Mouse (Mus musculus) macrophage (primary cell): ENCODE data around the gene Phf14. TPM values are rescaled to one million over a fixed set of nuclear protein-coding genes. Genes with fewer than 3 reads are reported as not detected.
A peak's percentile ranks its signal among the peaks of the same experiment; 100 is the strongest.
"Not testable (repeated sequence)": the region's sequence is repeated elsewhere in the genome, so short reads cannot be mapped to it uniquely, and the experiment has no call there.

Experiments used
- H3K27ac ChIP-seq: fragments of 350-480 bp; formaldehyde crosslinking; 2 replicates; pipeline ENCODE4 v1.9.0; 2021
- H3K36me3 ChIP-seq: fragments of 350-480 bp; formaldehyde crosslinking; 2 replicates; pipeline ENCODE4 v1.9.0; 2021; ENCODE audit errors: inconsistent target
- H3K4me3 ChIP-seq: fragments of 350-480 bp; formaldehyde crosslinking; 2 replicates; pipeline ENCODE4 v1.9.0; 2021; ENCODE audit errors: inconsistent target
- H3K79me2 ChIP-seq: fragments of 350-480 bp; formaldehyde crosslinking; 2 replicates; pipeline ENCODE4 v1.9.0; 2021; ENCODE audit errors: inconsistent target
- WGBS: methylation state at CpG from one replicate; pipeline ENCODE4 v1.1.7; 2026; ENCODE audit warnings: inconsistent platforms; ENCODE audit not compliant: missing documents; 5-methylcytosine and 5-hydroxymethylcytosine counted together
- polyA plus RNA-seq: library from polyadenylated mRNA; stranded (reverse); fragments of 250-400 nt; gene quantifications from 3 replicates; pipeline ENCODE4 v1.2.4, GENCODE M21; 2018; ENCODE audit warnings: inconsistent platforms
- total RNA-seq, 78 experiments: library from RNA; depleted of rRNA; stranded (reverse); fragments of 250-400 nt; gene quantifications; 1 replicate in 9 of 78; 2 replicates in 24 of 78; 3 replicates in 43 of 78; 4 replicates in 2 of 78; pipeline ENCODE4 v1.2.4; 2018; ENCODE audit warnings: inconsistent platforms in 56 of 78

Gene Phf14
- 100 to 1,000 TPM in 16 of 26 experiments, 10 to 100 TPM in 10; 23.1 to 184 (median 135) TPM for total RNA-seq (2018; cell fraction: chromatin; rRNA removed)
- 10 to 100 TPM; 11.8 to 29.2 (median 22.4) TPM for total RNA-seq (2018; cell fraction: cytosol; rRNA removed)
- 100 to 1,000 TPM in 8 of 26 experiments, 10 to 100 TPM in 18; 19.1 to 137 (median 66.0) TPM for total RNA-seq (2018; cell fraction: nucleus; rRNA removed)
- polyA plus RNA-seq: 19.0 to 29.8 TPM (median 22.2 TPM) in 3 replicates

DNA sequence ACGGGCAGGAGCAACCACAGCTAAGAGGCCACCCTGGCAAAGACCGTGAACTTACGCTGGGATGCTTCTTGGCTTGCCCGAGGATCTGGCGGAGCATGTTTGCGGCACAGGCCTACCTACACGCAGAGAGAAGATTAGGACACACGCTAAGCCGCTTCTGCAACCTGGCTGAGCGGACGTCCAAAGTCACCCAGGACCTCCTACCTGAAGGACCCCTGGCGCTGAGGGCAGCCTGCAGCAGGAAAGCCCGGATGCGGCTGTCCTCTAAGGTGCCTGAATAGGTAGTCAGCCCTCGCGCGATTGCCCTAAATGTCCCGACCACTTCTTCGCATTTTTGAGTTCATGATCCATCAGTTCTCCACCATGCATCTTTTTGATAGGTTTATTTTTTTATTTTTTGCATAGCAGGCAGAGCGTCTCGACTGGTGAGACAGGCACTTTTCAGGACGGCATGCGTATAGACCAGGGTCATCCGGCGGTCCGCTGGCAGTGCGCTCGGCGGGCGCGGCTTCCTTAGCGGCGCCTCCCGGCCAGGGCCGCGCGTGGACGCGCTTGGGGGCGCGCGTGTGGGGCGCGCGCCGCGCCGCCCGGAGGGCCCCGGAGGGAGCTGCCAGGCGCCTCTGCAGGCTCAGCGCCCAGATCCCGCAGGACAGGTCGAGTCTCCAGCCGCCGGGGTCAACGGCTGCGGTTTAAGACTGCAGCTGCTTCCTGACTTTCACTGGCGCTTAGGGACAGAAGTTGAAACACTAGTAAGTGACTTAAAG, at the start of gene Phf14, which contains the start of gene Ndufa4:
Phf14 (plus strand) TSS at position 541 of the 764 bp plus-strand sequence.
Ndufa4 (minus strand) TSS at position 229 of the 764 bp plus-strand sequence.
- H3K27ac ChIP-seq: peak within 1 kb of the TSS; percentile 91
- peak within 1 kb of the TSS; percentile 84 for H3K4me3 ChIP-seq
- WGBS: under 1% methylated on average over 54 of the region's 59 CpGs
- H3K36me3 ChIP-seq: 0 out of 2 replicates have a peak, but pooled peaks cover 5% of the 10 kb centered on the region
- H3K79me2 ChIP-seq: peaks cover 48% of the 10 kb centered on the region

DNA sequence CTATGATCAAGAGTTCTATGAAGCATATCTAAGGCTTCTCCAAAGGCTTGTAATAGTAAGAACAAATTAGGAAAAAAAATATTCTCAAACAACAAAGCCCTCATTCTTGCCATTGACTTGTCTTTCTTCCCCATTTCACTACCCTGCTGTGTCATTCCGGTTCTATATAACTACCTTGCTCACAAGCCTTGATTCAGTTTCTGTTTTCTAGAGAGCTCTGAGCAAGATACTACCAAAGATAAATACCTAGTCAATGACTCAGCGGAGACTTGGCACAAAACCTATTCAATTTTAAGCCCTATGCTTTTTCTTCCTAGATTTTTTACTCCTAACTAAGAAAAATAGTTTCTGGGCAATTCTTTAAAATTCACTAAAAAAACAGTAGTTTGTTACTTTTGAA, 32.2 kb upstream of the Phf14 start:
- H3K36me3 ChIP-seq, H3K79me2 ChIP-seq, H3K4me3 ChIP-seq, H3K27ac ChIP-seq: not testable (repeated sequence)
- no CpG with 5 or more reads among the region's 2 CpGs for WGBS

DNA sequence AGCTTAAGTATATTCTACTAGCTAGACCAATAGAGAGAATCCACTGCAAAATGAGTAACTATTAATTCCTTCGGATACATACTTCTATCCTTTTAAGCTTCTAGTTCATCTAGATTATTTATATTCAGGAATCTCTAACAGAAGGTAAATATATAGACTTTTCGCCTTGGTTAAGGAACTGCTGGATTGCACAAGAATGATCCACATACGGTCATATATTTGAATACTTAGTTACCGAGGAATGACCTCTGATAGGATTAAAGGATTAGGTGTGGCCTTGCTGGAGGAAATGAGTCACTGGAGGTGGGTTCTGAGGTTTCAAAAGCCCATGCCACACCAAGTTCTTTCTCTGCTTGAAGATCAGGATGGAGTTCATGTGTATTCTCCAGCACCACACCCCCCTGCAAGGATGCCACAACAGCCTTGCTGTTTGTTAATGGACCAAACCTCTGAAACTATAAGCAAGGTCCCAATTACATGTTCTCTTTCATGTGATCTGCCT, 6.7 kb upstream of the Phf14 start:
- WGBS: 71% methylated on average over 4 of the region's 4 CpGs
- H3K36me3 ChIP-seq: peaks cover 24% of the 10 kb centered on the region; the same call in 1 of the 2 replicates
- H3K79me2 ChIP-seq: peaks cover 41% of the 10 kb centered on the region
- no peak overlapping the region for H3K4me3 ChIP-seq
- no peak overlapping the region for H3K27ac ChIP-seq

DNA sequence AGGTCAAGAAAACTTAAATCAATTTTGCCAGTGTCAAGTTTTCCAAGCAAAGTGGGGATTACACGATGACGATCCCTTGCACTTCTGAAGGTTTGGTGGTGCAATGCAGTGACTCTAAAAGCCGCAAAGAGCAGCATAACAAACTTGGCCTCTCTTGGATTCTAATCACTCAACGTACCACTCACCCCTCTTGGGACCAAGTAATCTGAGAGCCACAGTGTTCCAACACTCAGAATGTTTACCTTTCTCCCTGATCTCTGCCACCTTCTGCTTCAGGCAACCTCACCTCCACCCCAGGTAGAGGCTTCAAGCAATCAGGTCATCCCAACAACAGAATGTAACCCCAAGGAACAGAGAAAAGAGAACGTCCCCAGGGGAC, 730 bp upstream of the Phf14 start:
- Histone ChIP-seq H3K36me3 (0 out of 2 replicates have a peak, but pooled peaks cover 5% of the 10 kb centered on the region), H3K4me3 (peak overlapping the region; percentile 84), H3K79me2 (peaks cover 54% of the 10 kb centered on the region), H3K27ac (peak overlapping the region; percentile 91)
- 1% methylated on average over 5 of the region's 5 CpGs for WGBS

DNA sequence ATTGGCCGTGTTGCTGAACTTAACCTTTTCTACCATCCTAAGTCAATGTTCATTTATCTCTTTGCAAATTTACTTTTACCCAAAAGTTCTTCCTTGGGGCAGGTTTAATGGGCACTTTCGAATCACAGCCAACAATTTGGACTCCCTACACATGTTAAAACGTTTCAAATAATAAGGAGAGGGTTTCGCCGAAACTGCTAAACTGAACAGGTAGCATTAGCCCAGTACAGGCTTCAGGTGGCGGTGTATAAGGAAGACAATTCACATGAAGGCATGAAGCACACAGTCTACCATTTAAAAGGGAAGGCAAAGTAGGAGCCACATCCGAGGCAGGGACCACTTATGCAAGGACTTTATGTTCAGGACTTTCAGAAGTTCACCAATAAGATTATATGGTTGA, 561 bp downstream of the Phf14 start:
- Histone ChIP-seq H3K27ac (no peak overlapping the region), H3K4me3 (peak overlapping the region; percentile 51), H3K79me2 (peaks cover 41% of the 10 kb centered on the region), H3K36me3 (0 out of 2 replicates have a peak, but pooled peaks cover 5% of the 10 kb centered on the region)
- WGBS: 15% methylated on average over 7 of the region's 7 CpGs

DNA sequence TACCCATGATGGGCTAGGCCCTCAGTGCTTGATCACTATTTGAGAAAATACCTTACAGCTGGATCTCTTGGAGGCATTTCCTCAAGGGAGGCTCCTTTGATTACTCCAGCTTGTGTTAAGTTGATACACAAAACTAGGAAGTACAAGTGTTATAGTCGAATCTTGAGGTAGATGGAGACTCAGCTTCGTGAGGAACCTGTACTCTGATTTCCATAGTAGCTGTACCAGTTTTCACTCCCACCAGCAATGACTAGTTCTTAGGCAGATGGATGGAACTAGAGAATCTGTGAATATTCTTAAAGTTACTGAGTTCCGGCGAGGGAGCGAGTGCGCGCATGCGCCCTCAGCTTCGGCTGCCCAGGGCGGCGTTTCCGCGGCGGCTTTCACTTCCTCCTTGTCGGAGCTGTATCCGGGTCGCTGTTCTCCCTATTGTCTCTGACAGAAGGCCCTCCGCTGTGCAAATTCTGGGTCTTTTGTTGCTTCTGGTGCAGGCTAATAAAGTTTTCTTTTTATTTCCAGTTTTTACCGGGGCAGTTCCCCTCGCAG, 18.0 kb downstream of the Phf14 start:
- Histone ChIP-seq H3K36me3 (no peaks in the 10 kb centered on the region), H3K27ac (peak overlapping the region; percentile 54), H3K79me2 (peaks cover 40% of the 10 kb centered on the region), H3K4me3 (peak overlapping the region; percentile 76)
- WGBS: under 1% methylated on average over 18 of the region's 20 CpGs

DNA sequence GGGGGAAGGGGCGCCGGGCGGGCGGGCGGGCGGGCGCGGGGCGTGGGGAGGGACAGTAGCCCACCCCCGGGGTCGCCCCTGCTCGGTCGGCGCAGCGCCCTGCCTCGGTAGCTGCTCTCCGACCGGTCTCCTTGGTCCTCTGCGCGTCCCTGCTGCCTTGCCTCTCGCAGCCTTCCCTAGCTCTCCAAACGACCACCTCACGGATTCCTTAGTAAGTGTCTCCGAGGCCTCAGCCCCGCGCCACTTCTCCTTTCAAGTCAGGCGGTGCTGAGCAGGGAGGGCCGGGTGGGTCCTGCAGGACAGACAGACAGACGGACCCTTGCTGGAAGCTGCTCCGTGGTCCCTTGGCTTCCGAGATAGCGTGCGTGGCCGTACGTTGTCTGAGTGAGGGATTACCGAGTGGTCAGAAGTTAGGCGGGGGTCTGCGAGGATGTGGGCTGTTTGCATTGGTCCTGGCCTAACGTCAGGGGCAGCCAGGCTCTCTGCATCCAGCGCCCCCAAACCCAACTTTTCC, 18.5 kb downstream of the Phf14 start:
- Histone ChIP-seq H3K27ac (peak overlapping the region; percentile 54), H3K4me3 (peak overlapping the region; percentile 76), H3K36me3 (no peaks in the 10 kb centered on the region), H3K79me2 (peaks cover 46% of the 10 kb centered on the region)
- under 1% methylated on average over 39 of the region's 40 CpGs for WGBS

DNA sequence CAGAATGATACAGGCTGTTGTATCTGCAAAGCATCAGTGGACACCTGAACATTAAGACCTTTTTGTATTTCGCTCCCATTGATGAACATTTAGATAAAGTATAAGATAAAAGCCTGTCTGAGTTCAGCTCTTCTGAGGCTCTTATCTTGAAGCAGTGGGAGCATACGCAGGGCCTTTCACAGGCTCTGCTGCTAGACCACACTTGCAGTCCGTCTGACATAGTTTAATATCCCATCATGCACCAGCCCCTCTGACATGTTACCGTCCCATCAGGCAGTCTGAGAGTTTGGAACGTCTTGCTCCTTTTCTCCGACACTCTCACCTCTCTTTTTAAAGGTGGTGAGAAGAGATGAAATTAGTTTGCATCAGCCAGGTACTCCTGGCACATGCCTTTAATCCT, 19.9 kb downstream of the Phf14 start:
- Histone ChIP-seq H3K79me2 (peaks cover 59% of the 10 kb centered on the region), H3K4me3 (no peak overlapping the region), H3K27ac (no peak overlapping the region), H3K36me3 (no peaks in the 10 kb centered on the region)
- WGBS: 93% methylated on average over 6 of the region's 6 CpGs

DNA sequence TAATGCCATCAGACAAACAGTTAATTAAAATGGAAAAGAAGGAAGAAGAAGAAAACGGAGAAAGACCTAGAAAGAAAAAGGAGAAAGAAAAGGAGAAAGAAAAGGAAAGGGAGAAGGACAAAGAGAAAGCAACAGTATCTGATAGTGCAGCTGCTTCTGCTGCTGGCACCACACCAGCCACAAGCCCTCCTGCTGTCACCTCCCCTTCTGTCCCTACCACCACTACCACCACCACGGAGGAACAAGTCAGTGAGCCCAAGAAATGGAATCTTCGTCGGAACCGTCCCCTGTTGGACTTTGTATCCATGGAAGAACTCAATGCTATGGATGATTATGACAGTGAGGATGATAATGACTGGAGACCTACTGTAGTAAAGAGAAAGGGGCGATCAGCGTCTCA, 25.8 kb downstream of the Phf14 start:
- Histone ChIP-seq H3K27ac (no peak overlapping the region), H3K4me3 (no peak overlapping the region), H3K79me2 (peaks cover 57% of the 10 kb centered on the region), H3K36me3 (no peaks in the 10 kb centered on the region; the same call in 1 of the 2 replicates)
- 95% methylated on average over 5 of the region's 7 CpGs for WGBS

DNA sequence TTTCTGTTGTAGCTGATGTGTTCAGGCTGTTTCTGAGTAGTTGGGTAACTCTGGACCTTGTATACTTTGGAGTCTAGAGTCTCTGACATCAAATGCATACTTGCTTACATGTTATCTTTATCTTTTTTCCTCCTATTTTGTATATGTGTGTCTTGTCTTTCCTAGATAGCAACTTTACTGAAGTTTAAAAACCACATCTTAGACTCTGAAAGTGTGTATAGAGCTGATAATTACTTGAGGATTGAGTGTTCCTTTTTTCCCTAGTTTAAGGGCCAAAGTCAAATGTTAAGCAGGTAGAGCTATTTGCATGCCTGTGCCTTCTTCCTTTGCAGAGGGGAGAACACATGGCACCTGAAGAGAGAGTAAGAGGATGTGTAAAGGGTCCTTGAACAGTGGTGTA, 33.3 kb downstream of the Phf14 start:
- H3K36me3 ChIP-seq: peaks cover 10% of the 10 kb centered on the region; the same call in 1 of the 2 replicates
- peaks cover 13% of the 10 kb centered on the region; the same call in 1 of the 2 replicates for H3K79me2 ChIP-seq
- H3K4me3 ChIP-seq: no peak overlapping the region
- H3K27ac ChIP-seq: no peak overlapping the region

DNA sequence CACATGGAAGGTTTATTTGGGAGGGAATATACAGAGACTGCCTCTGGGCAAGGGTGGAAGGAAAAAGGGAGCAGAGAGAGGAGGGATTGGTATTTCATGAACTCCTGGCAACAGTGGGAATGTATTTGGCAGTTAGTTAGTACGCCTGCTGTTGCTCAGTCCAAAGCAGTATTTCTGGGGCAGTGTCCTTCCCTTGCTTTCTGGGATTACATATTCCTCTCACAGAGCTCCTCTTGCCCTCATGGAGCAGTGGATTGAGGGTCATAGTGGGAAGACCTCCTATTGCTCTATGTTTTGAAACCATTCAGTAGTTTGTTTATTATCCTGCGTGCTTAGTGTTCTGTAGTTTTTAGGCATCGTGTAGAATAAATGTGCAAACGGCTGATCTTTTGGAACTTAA, 34.5 kb downstream of the Phf14 start:
- peaks cover 9% of the 10 kb centered on the region; the same call in 1 of the 2 replicates for H3K79me2 ChIP-seq
- 89% methylated on average over 4 of the region's 4 CpGs for WGBS
- H3K27ac ChIP-seq: no peak overlapping the region

DNA sequence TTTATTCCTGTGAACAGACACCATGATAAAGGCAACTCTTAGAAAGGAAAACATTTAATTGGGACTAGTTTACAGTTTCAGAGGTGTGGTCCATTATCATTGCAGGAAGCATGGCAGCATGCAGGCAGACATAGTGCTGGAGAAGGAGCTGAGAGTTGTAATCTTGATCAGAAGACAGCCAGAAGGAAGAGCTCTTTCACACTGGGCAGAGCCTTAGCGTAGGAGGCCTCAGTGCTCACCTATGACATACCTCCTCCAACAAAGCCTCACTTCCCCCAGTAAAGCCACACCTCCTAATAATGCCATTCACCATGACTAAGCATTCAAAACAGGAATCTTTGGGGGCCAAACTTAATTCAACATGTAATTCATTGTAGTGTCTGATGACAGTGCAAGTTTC, 40.5 kb downstream of the Phf14 start:
- 63% methylated on average over 1 of the region's 1 CpGs for WGBS
- Histone ChIP-seq H3K36me3 (peaks cover 4% of the 10 kb centered on the region; the same call in 1 of the 2 replicates), H3K27ac (no peak overlapping the region), H3K79me2 (peaks cover 11% of the 10 kb centered on the region; the same call in 1 of the 2 replicates), H3K4me3 (no peak overlapping the region)

More for the DNA sequence above, 34.5 kb downstream of the Phf14 start:
- Histone ChIP-seq H3K4me3 (no peak overlapping the region), H3K36me3 (peaks cover 10% of the 10 kb centered on the region; the same call in 1 of the 2 replicates)

DNA sequence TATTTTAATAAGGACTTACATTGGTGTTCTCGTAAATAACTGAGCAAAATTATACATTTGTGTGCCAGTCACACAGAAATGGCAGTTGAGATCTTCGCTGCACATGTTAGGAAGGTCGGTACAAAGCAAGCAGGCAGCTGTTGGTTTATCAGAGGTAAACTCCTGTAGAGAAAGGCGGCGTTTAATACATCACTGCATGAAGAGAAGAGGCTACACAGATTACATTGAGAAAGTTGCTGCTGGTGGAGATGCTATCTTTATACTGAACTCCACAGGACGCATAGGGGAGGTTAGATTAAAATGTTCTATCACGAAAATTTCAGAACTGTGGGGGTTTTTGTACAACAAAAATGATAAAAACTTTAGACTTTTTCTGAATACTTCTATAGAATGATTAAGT, 52.6 kb downstream of the Phf14 start:
- Histone ChIP-seq H3K27ac (no peak overlapping the region), H3K36me3 (peaks cover 5% of the 10 kb centered on the region; the same call in 1 of the 2 replicates), H3K4me3 (no peak overlapping the region), H3K79me2 (no peaks in the 10 kb centered on the region)
- WGBS: 94% methylated on average over 7 of the region's 7 CpGs

DNA sequence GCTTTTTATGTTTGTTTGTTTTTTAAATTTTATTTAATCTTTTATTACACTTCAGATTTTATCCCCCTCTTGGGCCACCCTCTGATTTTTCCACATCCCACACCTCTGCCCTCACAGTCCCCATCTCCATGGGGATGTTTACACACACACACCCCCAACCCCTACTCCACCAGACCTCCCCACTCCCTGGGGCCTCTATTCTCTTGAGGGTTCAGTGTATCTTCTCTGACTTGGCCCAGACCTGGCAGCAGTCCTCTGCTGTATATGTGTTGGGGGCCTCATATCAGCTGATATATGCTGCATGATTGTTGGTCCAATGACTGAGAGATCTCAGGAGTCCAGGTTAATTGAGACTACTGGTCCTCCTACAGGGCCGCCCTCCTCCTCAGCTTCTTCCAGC, 86.2 kb downstream of the Phf14 start:
- H3K79me2 ChIP-seq: no peaks in the 10 kb centered on the region
- 100% methylated on average over 1 of the region's 1 CpGs for WGBS
- H3K27ac ChIP-seq: no peak overlapping the region
- no peak overlapping the region for H3K4me3 ChIP-seq
- H3K36me3 ChIP-seq: peaks cover 29% of the 10 kb centered on the region; the same call in 1 of the 2 replicates
